Mouse (Mus musculus): ENCODE measurements around the gene Insig2.

Insig2 gene

DNA sequence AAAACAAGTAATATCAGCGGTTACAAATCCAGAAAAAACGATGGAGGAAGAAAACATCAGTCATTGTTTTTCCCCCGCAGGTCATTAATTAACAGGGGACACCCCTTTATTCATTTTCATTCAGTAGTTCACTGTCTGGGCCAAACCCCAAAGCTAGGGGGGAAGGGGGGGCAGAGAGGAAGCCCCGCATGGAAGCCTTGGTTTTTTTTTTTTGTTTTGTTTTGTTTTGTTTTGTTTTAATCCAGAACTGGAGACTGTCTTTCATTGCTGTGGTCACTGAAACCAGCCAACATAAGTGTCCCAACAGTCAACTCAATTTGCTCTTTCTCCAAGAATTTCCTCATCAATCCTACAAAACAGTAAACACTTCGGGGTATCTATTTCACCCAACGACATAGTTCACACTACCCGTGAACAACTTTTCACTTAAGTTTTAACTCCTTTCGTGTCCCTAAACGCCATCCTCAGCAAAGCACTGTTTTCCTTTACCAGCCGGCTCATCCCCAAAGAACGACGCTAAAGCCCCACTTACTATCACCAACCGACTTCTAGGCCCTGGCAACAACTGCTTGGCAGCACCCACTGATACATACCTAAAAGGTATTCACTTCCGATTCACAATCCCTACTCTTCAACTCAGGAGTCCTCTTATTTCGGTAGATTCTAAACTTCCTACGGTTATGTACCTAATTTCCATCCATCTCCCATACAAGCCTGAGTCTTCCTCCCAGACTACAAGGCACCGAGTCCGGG lies 5.6 kb downstream of the Insig2 start:
- peak; percentile 19 for DNase-seq (ENCODE audit: low spot score)

- no peak for DNase-seq (ENCODE audit: low spot score)
Observed at GRCm38 (mm10) chr1:121323501-121323900, 8.9 kb downstream of the Insig2 start.

DNA sequence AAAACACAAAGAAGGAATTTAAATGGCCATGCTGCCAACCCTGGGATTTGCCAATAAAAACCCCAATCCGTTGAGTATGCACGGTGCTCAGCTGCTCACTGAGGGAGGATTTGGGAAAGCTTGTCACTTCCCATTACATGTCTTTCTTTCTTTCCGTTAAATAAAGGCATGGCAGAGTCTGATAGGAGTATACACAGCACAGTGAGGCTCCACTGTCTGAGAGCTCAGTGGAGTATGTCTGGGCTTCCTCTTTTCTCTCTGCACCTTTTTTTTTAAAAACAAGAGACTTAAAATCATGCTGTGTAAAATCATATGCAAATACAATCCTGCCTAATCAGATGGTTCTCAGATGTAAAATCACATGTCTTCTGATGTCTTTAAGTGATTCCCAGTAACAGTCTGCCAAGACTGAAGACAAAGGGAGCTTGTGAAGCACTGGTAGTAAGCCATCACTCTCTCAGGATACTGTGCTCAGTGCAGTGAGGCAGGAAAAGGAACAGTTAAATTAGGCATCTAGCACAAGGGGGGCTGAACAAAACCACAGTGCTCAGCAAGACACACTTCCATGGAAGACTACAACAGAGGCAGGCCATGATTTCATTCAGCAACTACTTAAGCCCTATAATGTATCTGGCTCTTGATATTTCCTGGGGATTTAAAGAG lies 17.5 kb downstream of the Insig2 start:
- no peak for DNase-seq (ENCODE audit: low spot score)

DNA sequence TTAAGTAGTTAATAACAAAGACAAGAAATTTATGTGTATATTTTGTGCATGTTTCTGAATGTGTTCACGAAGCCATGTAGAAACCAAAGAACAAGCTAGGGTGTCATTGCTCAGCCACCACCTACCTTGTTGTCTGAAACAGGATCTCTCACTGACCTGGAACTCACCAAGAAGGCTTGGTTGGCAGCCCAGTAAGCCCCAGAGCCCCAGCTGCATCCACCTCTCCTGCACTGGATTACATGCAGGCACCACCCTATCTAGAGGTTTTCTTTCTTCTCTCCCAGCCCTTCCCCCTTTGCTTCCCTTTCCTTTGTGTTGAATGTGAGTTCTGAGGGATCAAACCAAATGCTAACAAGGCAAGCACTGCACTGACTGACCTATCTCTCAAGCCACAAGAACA lies 19.2 kb downstream of the Insig2 start:
- no peak for DNase-seq (ENCODE audit: low spot score)

DNA sequence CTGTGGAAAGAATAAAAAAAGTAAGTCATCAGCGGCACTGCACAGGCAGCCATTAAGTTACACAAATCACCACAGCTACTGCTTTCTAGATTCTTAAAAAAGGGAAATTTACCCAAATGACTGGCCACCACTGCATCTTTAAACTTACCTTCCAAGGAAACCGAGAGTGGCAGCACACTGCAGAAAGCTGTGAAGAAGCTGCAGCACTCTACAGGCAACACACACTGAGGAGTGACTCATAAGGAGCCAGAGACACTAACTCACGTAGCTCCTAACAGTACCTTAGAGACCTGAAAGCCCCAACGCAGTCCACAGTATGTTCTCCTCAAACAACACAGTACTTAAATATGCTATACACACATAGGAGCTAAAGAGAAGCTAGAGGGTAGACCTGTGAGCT lies 20.1 kb downstream of the Insig2 start:
- DNase-seq (ENCODE audit: low spot score): no peak

DNA sequence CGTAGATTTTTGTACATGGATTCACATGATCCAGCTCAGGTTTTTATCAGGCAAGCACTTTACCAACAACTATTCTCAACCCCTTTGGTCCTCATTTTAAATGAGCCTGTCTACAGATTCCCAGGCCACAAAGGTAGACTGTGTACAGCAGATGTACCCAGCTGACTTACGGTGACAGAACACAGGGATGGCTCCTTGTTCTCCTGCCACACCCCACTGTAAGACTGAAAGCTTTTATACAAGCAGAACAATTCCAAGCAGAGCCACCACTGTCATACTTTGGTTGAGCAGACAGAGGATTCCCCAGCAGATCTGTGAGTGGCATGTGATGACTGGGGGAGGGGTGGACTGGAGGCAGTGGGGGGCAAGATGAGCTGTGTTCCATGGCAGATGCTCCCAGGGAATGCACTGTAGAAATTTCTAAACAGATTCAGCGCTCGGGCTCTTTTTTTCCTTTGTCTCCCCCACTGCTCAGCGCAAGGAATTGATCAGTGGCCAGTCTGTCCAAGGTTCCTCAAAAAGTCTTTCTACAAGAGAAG lies 35.6 kb downstream of the Insig2 start:
- DNase-seq (ENCODE audit: low spot score): no peak

GRCm38 (mm10) chr1:121293571-121293970 lies 38.8 kb downstream of the Insig2 start:
- DNase-seq (ENCODE audit: low spot score): no peak

DNA sequence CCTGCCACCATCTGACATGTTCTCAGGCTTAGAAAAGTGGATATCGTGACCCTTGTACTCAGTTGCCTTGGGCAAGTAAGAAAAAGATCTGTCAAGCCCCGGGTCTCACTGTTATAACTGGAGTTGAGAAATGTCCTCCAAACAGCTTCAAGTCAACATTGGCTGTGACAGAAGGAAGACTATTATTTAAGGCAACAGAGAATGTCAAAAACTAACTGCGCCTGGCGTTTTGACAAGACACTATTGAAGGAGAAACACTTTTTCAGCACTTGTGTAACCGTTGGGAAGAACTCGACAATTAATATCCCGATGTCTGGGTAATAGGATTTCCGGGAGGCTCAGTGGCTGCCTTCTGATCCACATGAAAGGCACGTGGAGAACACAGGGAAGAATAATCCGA lies 41.5 kb downstream of the Insig2 start:
- no peak for DNase-seq (ENCODE audit: low spot score)

DNA sequence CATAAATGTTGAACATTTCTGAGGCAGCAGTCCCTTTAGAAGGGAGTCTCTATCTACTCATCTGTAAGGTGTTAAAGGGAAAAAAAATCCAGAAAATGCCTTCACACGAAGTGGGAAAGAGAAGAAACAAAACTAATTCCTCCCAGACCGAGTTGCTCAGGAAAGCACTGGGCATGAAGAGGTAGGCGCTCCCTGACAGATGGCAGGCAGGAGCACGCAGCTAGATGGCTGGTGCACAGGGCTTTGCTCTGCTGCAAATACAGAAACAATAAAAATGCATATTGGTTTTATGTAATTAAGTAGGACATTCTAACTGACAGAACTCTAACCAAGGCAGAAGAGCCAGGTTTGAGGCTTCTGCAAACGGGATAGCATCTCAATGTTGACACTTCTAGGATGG lies 42.0 kb downstream of the Insig2 start:
- DNase-seq (ENCODE audit: low spot score): no peak

DNA sequence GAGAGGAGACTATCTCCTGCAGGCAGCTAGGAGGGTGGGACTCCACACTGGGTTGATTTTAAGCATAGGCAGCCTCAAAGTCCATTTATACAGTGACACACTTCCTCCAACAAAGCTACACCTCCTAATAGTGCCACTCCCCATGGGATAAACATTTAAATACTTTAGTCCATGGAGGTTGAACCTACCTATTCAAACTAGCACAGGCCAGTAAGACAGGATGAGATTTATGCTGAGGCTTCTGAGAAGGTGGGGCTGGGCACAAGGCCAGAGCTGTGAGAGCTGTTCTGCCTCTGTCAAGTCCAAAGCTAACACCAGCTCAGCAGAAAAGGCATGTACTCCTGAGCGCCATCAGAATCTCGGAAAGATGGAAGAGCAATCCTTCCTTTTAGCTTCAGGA lies 48.2 kb downstream of the Insig2 start:
- no peak for DNase-seq (ENCODE audit: low spot score)

- no peak for DNase-seq (ENCODE audit: low spot score)
Observed at GRCm38 (mm10) chr1:121280501-121280900, 51.9 kb downstream of the Insig2 start.

- no peak for DNase-seq (ENCODE audit: low spot score)
Observed at GRCm38 (mm10) chr1:121278370-121278769, 54.0 kb downstream of the Insig2 start.

DNA sequence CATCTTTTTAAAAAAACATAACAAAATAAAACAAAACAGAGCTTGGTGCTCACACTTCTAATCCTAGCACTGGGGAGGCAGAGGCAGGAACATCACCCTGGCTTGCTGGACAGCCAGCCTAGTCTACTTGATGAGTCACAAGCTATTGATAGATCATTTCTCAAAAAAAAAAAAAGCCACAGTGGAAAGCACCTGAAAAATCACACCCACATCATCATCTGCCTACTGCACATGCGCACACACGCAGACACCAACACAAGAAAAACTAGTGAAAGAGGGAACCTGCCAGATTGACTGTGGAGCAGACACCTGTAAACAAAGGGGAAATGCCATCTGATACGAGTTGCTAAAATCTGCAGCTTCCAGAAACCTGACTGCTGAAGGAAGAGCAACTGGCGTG lies 54.9 kb downstream of the Insig2 start:
- no peak for DNase-seq (ENCODE audit: low spot score)

DNA sequence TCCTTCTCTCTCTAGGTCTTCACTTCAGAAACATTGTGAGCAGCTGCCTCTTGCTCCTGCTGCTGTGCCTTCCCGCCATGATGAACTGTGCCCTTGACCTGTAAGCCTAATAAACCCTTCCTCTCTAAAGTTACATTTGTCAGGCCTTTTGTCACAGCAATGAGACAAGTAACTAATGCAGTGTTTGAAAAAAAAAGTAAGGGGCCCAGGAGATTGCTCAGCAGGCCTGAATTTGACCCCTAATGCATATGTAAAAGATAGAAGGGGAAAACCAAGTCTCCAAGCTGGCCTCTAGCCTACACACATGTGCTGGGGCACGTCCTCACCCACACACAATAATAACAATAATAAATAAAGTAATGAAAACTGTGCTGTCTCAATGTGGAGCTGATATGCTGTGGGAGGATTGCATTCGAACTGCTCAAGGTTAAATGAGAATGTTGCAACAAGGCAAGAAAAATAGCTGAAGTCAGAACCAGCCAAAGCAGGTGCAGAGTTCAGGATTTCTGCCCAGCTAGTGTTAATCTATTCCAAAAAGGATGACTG lies 56.4 kb downstream of the Insig2 start:
- DNase-seq (ENCODE audit: low spot score): peak; percentile 10

- peak; percentile 23 for DNase-seq (ENCODE audit: low spot score)
Observed at GRCm38 (mm10) chr1:121260171-121260741, 72.1 kb downstream of the Insig2 start.

Measured in embryo, embryonic 10.5 days (tissue).